Mouse (Mus musculus): Measurements from ENCODE around the gene Ipo7. TPM values are rescaled to one million over a fixed set of nuclear protein-coding genes. Genes with fewer than 3 reads are reported as not detected.

Ipo7 gene
- polyA plus RNA-seq, 1 experiment = 20.9 TPM

- WGBS = under 1% methylated on average over 34 of the region's 34 CpGs
- peak; percentile 100 for DNase-seq
- TF ChIP-seq CTCF (IDR thresholded peaks at IDR 0.05; ENCODE audit: insufficient read depth, low read length) (no peak), POLR2A (IDR thresholded peaks at IDR 0.05; ENCODE audit: borderline replicate concordance, extremely low read depth, low read depth, low read length) (peak; percentile 97)
- Histone ChIP-seq H3K4me3 (replicated peaks; ENCODE audit: extremely low read depth, low read depth, low read length) (peak within 1 kb of the TSS; percentile 83), H3K4me1 (ENCODE audit: control insufficient read depth, insufficient read depth, low read length) (peaks cover 9% of the 10 kb centered on the region; the same call in 1 of the 2 replicates)
Observed at GRCm38 (mm10) chr7:110061199-110061751, 43.2 kb downstream of the Ipo7 start, which contains the start of gene Zfp143. Gene Zfp143 (plus strand): TSS chr7:110061217.

- peaks cover 9% of the 10 kb centered on the region; the same call in 1 of the 2 replicates for H3K4me1 ChIP-seq (ENCODE audit: control insufficient read depth, insufficient read depth, low read length)
- TF ChIP-seq CTCF (IDR thresholded peaks at IDR 0.05; ENCODE audit: insufficient read depth, low read length) (no peak), POLR2A (IDR thresholded peaks at IDR 0.05; ENCODE audit: borderline replicate concordance, extremely low read depth, low read depth, low read length) (peak; percentile 82)
- peak; percentile 89 for DNase-seq
- peak overlapping the region; percentile 59 for H3K4me3 ChIP-seq (replicated peaks; ENCODE audit: extremely low read depth, low read depth, low read length)
- WGBS = under 1% methylated on average over 44 of the region's 48 CpGs
Observed at GRCm38 (mm10) chr7:110061752-110062273, 43.7 kb downstream of the Ipo7 start.

GRCm38 (mm10) chr7:110063731-110064130 lies 45.7 kb downstream of the Ipo7 start:
- no peak for DNase-seq
- Histone ChIP-seq H3K4me1 (ENCODE audit: control insufficient read depth, insufficient read depth, low read length) (peaks cover 9% of the 10 kb centered on the region; the same call in 1 of the 2 replicates), H3K4me3 (replicated peaks; ENCODE audit: extremely low read depth, low read depth, low read length) (no peak overlapping the region)
- TF ChIP-seq CTCF (IDR thresholded peaks at IDR 0.05; ENCODE audit: insufficient read depth, low read length) (no peak), POLR2A (IDR thresholded peaks at IDR 0.05; ENCODE audit: borderline replicate concordance, extremely low read depth, low read depth, low read length) (no peak)
- WGBS = 95% methylated on average over 9 of the region's 9 CpGs

GRCm38 (mm10) chr7:110069070-110069469 lies 51.0 kb downstream of the Ipo7 start:
- 82% methylated on average over 2 of the region's 2 CpGs for WGBS
- no peaks in the 10 kb centered on the region for H3K4me1 ChIP-seq (ENCODE audit: control insufficient read depth, insufficient read depth, low read length)
- TF ChIP-seq POLR2A (IDR thresholded peaks at IDR 0.05; ENCODE audit: borderline replicate concordance, extremely low read depth, low read depth, low read length) (no peak), CTCF (IDR thresholded peaks at IDR 0.05; ENCODE audit: insufficient read depth, low read length) (no peak)
- no peak for DNase-seq
- no peak overlapping the region for H3K4me3 ChIP-seq (replicated peaks; ENCODE audit: extremely low read depth, low read depth, low read length)

- no peaks in the 10 kb centered on the region for H3K4me1 ChIP-seq (ENCODE audit: control insufficient read depth, insufficient read depth, low read length)
- TF ChIP-seq POLR2A (IDR thresholded peaks at IDR 0.05; ENCODE audit: borderline replicate concordance, extremely low read depth, low read depth, low read length) (no peak), CTCF (IDR thresholded peaks at IDR 0.05; ENCODE audit: insufficient read depth, low read length) (no peak)
- WGBS = 85% methylated on average over 5 of the region's 5 CpGs
- H3K4me3 ChIP-seq (replicated peaks; ENCODE audit: extremely low read depth, low read depth, low read length) = no peak overlapping the region
- DNase-seq = no peak
Observed at GRCm38 (mm10) chr7:110078168-110078567, 60.1 kb downstream of the Ipo7 start.

GRCm38 (mm10) chr7:110083386-110084165 lies 65.5 kb downstream of the Ipo7 start:
- WGBS = 66% methylated on average over 13 of the region's 13 CpGs

GRCm38 (mm10) chr7:110085217-110085616 lies 67.1 kb downstream of the Ipo7 start:
- DNase-seq = no peak
- Histone ChIP-seq H3K4me3 (replicated peaks; ENCODE audit: extremely low read depth, low read depth, low read length) (no peak overlapping the region), H3K4me1 (ENCODE audit: control insufficient read depth, insufficient read depth, low read length) (peaks cover 4% of the 10 kb centered on the region; the same call in 1 of the 2 replicates)
- no peak for TF ChIP-seq CTCF (IDR thresholded peaks at IDR 0.05; ENCODE audit: insufficient read depth, low read length)
- TF ChIP-seq POLR2A (IDR thresholded peaks at IDR 0.05; ENCODE audit: borderline replicate concordance, extremely low read depth, low read depth, low read length) = no peak

More at GRCm38 (mm10) chr7:110083386-110084165, 65.5 kb downstream of the Ipo7 start:
- no peak overlapping the region for H3K4me3 ChIP-seq (replicated peaks; ENCODE audit: extremely low read depth, low read depth, low read length)
- peak; percentile 28 for DNase-seq
- no peak for TF ChIP-seq CTCF (IDR thresholded peaks at IDR 0.05; ENCODE audit: insufficient read depth, low read length)
- no peak for TF ChIP-seq POLR2A (IDR thresholded peaks at IDR 0.05; ENCODE audit: borderline replicate concordance, extremely low read depth, low read depth, low read length)
- H3K4me1 ChIP-seq (ENCODE audit: control insufficient read depth, insufficient read depth, low read length) = peaks cover 4% of the 10 kb centered on the region; the same call in 1 of the 2 replicates

GRCm38 (mm10) chr7:110087914-110088313 lies 69.8 kb downstream of the Ipo7 start:
- no peak for TF ChIP-seq CTCF (IDR thresholded peaks at IDR 0.05; ENCODE audit: insufficient read depth, low read length)
- no peak for TF ChIP-seq POLR2A (IDR thresholded peaks at IDR 0.05; ENCODE audit: borderline replicate concordance, extremely low read depth, low read depth, low read length)
- Histone ChIP-seq H3K4me3 (replicated peaks; ENCODE audit: extremely low read depth, low read depth, low read length) (no peak overlapping the region), H3K4me1 (ENCODE audit: control insufficient read depth, insufficient read depth, low read length) (peaks cover 4% of the 10 kb centered on the region; the same call in 1 of the 2 replicates)
- WGBS = 48% methylated on average over 4 of the region's 4 CpGs
- no peak for DNase-seq

- no peak for DNase-seq
- H3K4me1 ChIP-seq (ENCODE audit: control insufficient read depth, insufficient read depth, low read length) = peaks cover 7% of the 10 kb centered on the region
- H3K4me3 ChIP-seq (replicated peaks; ENCODE audit: extremely low read depth, low read depth, low read length) = no peak overlapping the region
- 80% methylated on average over 7 of the region's 7 CpGs for WGBS
- no peak for TF ChIP-seq CTCF (IDR thresholded peaks at IDR 0.05; ENCODE audit: insufficient read depth, low read length)
- no peak for TF ChIP-seq POLR2A (IDR thresholded peaks at IDR 0.05; ENCODE audit: borderline replicate concordance, extremely low read depth, low read depth, low read length)
Observed at GRCm38 (mm10) chr7:110091670-110092069, 73.6 kb downstream of the Ipo7 start.

Data from lung, adult 2 months (tissue).